Mouse (Mus musculus) neural tube, embryonic 10.5 days (tissue): ENCODE results near the gene Cox7a2l.

Source experiments
- DNase-seq: peaks from one replicate; pipeline ENCODE4 v3.0.0-alpha.2; 2017; ENCODE audit warnings: low spot score; ENCODE audit errors: extremely low spot score

Gene Cox7a2l

DNA sequence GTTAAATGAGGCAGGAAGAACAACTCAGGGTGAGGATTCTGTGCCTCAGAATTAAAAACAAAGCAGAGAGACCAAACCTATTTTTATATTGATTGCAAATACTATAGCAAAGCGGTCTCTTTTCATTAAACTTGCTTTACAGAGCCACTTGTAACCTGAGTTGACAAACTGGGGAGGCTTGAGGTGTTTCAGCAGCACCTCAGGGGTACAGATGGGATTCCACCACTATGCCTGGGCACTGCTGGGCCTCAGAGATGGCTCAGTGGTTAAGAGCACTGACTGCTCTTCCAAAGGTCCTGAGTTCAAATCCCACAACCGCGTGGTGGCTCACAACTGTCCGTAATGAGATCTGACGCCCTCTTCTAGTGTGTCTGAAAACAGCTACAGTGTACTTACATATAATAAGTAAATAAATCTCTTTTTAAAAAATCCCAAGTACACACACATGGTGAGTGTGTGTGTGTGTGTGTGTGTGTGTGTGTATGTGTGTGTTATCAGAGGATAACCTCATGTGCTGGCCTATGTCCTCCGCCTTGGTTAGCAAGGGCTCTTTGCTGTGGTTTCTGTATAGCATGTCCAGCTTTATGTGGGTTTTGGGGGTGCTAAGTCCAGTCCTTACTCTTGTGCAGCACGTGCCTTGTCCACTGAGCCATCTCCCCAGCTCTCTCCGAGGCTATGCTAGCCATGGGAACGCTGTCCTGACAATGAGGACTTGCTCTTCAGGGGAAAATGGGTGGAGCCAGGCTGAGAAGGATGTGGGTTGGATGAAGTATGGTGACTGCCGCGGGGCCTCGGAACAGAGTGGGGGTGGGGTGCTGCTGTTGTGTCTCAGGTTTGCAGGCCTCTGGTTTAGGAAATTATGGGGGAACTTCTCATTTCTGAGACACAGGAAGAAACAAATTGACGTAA lies 9.7 kb upstream of the Cox7a2l start:
- peak; percentile 67 for DNase-seq

DNA sequence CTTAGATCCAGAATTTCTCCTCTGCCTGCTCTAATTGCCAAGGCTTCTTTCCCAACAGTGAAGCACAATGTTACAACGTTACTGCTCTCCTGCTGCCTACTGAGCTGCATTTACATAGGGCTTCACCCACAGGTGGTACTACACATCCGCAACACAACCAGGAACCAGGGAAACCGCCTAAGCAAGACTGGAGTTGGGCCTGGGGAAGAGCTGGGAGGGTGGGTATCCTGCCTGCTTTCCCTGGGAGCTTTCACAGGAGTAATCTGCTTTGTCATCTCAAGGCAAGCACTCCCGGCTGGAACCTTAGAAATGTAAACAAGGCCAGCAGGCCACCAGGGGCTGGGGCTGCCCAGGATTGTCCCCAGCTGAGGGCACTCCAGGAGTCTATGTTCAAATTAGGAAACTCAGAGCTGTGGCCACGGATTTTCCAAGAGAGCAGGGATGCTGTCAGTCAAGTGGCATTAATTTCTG lies 9.0 kb upstream of the Cox7a2l start:
- DNase-seq = peak; percentile 54

DNA sequence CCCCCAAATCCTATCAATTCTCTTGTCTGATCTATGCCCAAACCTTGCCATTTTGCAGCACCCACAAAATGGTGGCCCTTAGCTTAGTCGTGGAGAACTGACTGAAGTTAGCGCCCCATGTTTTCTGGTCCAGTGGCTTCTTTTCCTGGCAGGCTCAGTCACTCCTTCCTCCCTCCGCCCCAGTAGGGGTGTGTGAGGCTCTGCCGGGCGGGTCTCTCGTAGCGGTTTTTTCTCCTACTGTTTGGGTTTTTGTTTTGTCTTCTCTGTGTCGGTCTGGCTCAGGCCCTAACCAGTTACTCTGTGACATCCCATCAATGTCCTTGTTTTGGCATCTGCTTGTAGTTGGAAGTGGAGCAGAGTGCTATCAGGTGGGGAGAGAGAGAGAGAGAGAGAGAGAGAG lies 8.5 kb upstream of the Cox7a2l start:
- DNase-seq = peak; percentile 34

DNA sequence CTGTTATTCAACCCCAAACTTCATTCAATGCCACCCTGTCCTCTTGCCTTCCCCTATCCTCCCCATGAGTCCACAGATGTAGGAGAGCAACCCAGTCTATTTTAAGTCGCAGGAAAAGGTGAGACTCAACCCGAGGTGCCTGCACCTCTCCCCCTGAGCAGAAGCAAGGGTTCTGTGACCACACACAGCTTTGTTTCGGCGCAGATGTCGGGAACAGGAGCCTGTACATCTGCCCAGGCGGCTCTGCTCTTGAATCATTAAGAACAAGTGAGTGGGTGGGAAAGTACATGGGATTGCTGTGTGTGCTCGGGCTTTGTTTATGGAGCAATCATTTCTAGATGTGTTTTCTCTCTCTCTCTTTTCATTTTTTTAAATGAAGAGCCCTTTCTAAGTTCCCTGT lies 7.6 kb upstream of the Cox7a2l start:
- DNase-seq = no peak

DNA sequence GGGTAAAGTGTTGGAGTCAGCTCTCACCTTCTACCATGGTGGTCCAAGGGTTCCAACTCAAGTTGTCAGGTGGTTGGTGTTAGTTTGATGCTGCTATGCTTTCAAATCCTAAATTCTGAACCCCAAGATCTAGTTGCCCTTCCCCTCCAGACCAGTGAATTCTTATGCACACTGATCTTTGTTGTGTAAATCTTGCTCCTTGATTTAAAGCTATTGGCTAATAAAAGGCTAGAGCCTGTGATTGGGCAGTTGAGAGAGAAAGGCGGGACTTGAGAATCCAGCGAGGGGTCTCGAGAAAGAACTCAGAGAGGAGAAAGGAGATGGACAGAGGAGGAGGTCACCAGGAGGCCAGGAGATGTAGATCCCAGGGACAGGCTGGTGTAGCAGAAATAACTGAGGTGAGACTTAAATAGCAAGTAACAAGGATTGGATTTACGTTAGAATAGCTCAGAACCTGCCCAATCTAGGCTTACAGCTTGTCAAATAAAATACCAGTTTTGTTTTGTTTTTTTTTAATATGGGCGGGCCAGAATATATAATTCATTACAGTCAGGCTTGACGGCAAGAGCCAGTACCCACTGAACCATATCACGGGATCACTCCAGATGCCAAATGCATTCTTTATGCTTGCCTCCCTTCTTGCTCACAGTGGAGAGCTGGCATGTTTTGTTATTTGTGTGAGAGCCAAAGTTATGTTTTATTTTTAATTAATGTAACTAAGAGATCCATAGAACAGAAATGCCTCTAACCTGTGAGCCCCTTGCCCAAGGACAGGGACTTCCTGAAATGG lies 5.7 kb upstream of the Cox7a2l start:
- DNase-seq = no peak

DNA sequence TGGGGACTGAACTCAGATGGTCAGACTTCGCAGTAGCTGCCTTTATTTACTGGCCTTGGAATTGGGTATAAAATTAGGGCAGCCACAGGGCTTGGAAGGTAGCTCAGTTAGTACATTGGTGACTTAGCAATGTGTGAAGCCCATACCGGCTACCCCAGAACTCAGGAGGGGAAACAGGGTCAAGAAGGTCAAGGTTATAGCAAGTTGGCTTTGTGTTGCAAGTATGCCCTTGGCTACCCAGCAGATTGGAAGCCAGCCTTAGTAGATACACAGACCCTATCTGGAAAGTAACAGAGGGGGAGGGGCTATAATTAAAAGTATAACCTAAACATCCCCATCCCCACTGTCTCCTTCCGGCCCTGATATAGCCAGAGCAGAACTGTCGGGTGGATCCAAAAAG lies 4.8 kb upstream of the Cox7a2l start:
- DNase-seq = no peak

DNA sequence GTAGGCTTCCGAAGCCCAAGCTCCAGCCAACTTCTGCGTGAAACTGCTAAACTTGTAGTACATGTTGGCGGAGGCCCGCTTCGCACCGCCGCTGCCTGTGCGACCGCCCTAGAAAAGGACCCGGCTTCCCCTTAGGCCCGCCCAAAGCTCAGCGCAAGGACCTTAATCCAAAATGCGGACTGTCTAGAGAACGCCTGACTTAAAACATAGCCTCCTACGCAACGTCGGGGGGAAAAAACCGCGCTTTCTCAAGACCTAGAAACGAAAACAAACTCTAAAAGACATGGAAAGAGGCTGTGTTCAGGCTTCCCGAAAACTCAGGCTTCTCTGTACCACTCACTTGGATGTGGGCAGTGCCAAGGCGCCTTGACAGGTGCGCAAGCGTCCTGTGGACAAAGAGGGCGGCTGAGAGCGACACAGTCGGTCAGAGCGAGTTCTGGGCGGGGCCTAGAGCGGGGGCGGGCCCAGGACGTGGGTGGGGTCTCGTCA lies 2.9 kb downstream of the Cox7a2l start:
- peak; percentile 92 for DNase-seq

DNA sequence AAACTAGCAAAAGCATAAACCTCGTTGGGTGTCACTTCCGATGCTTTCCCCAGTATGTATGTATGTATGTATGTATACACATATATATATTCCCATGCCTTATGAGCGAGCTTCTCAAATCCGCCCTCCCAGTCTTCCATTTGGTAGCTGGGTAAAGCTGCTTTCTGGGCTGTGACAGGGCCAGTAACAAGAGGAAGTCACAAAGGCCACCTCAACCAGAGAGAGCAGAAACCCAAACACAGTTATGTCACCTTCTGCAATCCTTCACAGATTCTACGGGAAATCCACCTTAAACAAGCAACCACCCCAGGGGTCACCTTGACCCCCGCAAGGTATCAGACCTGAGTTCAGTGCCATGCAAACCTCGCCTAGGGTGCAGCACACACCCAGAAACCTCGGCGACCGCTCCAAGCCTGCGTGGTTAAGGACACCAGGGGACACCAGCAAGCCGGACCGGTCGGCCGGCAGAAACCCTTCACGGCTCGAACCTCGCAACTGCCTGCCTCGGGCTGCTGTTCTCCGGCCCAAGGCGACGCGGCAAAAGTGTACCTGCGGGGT lies 3.4 kb downstream of the Cox7a2l start:
- DNase-seq = no peak

DNA sequence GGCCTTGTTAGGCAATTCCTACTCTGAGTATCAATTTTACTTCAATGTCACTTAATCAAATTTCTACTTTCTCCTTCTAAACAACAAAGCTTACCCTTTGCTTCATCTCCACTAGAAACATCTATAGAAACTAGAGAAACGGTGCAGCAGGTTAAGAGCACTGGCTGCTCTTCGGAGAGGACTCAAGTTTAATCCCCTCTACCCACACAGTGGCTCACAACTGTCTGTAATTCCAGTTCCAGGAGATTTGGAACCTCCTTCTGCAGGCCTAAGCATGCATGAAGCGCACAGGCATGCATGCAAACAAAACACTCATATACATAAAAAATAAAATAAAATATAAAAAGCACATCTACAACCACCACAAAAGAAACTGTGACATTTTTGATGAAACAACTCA lies 5.0 kb downstream of the Cox7a2l start:
- DNase-seq = no peak

DNA sequence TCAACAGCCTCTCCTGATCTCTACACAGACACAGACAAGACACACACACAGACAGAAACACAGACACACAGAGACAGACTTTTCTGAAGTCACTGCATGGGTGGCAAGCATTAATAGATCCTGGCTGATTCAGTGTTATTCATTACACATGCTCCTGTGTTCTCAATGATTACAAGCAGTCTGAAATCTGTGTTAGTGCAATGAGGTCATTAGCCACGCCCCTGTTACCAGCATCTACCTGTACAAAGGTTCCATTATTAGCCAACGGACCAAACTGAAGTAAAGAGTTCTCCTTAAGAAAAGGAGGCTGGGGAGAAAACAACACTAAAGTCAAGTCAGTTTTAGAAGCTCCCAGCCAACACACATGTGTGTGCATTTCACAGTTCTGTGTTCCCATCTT lies 13.4 kb downstream of the Cox7a2l start:
- DNase-seq = no peak

DNA sequence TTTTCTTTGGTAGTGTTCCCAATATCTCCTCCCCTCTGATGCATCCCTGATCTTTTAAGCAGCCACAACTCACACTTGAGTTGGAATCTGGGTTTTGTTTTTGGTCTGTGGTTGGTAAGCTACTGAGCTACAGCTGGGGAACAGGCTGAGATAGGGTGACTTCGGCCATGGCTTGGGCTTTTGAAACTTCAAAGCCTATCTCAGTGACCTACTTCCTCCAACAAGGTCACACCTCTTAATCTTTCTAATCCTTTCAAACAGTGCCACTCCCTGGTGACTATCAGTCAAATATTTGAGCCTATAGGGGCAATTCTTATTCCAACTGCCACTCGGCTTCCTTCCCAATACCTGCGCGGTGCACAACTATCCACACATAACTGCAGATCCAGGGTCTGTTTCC lies 17.4 kb downstream of the Cox7a2l start:
- no peak for DNase-seq

DNA sequence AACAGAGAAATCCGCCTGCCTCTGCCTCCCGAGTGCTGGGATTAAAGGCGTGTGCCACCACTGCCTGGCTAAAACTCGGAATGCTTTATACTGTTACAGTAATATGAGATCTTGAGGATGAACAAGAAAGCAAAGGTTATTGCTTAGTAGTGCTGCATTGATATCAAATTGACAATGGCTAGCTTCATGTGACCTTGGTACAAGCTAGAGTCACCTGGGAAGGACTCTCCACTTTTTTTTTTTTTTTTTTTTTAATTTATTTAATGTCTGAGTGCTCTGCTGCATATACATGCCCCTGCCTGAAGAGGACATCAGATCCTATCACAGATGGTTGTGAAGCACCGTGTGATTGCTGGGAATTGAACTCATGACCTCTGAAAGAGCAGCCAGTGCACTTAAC lies 18.2 kb downstream of the Cox7a2l start:
- DNase-seq = no peak

DNA sequence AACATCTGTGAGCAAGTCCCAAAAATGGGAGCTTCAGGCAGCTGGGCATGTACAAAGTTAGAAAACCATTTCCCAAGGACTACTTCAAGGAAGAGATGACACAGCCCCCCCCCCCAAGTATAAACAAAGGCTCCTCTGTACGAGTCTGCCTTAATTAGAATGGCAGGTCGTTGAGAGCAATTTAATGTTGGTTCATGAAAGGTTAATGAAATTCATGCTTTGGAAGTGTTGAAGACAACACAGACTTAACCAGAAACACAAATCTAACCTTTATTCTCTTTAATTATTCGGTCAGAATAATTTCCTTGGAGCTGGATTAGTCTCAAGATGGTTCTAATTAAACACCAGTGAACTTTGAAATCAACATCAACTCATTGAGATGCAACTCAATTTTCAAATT lies 29.4 kb downstream of the Cox7a2l start:
- DNase-seq = no peak

DNA sequence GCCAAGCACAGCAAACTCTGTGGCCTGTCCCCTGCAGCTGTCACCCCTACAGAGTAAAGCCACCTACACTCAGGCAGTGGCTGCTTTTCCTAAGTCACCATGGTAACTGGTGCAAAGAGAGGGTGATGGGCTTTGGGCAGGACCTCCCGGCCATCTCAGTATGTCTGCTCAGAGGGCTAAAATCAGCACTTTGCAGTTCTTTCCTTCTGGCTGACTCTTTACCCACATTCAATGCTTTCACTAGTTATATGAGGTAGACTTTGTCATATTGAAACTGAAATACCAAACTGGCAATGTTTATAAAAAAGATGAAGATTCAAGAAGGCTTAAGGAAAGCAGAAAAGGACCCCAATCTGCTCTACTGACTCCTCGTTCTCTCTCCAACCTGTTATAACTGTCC lies 33.3 kb downstream of the Cox7a2l start:
- no peak for DNase-seq

DNA sequence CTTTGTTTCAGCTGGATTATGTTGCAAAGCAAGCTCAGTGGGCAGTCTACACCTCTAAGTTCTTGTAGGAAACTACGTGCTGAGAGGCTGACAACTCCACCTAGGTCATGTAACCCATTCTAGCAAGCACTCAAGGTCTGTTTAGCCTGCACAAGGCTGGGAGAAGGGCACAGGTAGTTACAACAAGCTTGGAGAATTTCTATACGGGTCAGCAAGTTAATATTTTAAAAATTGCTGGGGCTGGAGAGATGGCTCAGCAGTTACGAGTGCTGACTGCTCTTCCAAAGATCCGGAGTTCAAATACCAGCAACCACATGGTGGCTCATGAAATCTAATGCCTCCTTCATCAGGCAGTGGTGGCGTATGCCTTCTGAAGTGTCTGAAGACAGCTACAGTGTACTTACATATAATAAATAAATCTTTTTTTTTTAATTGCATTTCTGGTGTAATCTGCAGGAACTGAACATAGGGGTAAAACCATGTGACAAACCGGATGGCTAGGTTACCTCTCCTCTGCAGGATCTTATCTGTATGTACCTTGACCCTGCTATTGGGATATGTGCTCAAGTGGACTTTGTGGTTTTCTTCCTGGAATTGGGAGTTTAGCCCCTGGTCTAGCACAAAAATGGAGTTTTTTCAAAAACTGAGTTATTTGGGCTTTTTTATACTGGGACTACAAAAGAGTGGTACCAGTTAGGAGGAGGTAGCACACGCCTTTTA lies 34.2 kb downstream of the Cox7a2l start:
- no peak for DNase-seq

DNA sequence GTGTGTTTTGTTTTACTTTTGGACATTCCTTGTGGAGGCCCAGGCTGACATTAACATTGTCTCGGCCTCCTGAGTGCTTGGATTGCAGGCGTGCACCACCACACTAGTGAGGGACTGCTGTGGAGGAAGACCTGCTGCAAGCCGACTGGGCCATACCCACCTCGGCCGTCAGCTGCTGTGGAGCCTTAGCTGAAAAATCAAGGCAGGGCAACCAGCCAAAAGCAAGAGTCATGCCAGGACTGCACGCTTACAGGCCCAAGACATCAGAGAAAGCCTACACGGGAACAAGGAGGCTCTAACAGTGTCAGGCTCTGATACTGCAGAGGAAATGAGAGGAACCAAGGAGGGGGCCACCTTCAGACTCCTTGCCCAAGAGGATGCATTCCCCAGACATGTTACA lies 35.6 kb downstream of the Cox7a2l start:
- DNase-seq = no peak

DNA sequence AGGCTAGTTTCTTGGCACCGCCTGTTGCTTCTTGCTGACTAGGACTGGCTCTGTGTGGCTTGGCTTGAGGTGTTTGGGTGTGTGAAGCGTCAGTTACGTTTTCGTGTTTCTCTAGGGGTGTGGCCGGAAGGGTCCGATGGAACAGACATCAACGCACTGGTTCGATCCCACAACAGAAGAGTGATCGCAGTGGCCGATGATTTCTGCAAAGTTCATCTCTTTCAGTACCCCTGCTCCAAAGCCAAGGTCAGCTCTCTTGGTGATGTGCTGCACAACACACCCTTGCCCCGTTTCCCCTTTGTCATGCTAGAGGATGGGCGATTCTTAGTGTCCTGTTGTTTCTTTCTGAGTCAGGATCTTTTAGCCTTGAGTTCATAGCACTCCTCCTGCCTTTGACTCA lies 40.0 kb downstream of the Cox7a2l start:
- no peak for DNase-seq

DNA sequence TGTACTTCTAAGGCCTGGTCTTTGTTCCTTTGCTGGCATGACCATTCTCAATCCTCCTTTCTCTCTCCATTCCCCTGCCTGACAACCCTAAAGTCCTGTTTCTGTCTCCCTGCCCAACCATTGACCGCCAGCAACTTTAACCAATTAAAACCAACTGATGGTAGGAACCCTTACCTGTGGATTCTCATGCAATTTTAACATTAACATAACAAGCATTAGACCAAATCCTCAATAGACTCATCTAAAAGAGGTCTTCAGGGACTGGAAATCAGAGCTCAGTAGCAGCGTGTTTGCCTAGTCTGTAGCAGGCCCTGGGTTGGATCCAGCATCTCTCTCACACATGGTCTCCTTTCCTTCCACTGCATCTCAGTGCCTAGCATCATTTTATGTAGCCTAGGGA lies 47.5 kb downstream of the Cox7a2l start:
- no peak for DNase-seq

DNA sequence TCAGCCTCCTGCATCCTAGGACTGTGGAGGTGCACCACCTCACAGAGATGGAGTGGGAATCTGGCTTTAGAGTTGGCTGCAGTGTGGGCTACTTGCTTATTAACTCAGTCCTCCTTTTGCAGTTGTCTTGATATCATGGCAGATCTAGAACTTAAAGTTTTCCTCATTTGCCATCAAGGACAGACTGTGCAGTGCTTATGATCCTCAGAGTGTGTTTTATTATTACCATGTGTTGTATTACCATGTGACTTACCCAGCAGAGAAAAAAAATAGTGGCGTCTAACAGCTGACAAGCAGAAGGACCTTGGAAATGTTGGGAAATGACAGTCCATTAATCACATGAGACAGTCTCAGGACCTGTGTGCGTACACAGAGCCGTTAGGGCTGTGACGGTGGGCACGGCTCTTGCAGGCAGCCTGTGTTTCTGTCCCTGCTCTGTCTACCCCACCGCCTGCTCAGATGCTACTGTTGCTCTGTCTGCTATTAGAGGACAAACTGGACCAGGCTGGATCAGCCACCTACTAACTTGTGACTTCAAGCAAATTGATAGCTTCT lies 50.4 kb downstream of the Cox7a2l start:
- no peak for DNase-seq

DNA sequence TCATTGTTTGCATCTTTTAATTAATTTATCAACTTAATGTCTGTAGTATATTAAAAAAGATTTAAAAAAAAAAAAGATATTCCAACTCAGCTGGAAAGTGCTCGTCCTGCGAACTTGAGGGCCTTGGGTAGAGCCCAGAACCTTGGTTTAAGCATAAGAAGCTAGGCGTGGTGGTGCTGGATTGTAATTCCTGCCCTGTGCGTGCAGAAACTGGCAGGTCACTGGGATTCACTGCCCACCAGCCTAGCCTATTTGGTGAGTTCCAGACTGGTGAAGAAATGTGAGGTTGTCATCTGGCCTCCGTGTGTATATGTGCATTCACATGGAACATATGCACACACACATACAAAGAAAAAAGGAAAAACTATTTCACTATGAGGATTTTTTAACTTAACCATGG lies 51.2 kb downstream of the Cox7a2l start:
- DNase-seq = no peak

DNA sequence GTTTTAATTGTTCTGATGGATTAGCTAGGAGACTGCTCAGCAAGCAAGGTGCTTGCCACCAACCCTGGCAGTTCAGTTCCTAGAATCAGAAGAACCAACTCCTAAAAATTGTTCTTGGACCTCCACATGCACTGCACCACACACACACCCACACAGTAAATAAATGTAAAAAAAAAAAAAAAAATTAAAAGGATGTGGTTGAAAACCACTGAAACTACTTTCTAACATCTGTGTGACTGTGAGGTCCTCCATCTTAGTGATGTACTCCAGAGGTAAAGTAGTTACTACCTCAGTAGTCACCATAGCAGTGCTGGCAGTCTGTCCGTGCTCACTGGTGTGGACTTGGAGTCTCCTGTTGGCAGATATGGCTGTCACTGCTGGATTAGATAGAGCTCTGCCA lies 59.9 kb downstream of the Cox7a2l start:
- DNase-seq = no peak
